Mouse (Mus musculus) stomach, embryonic 16.5 days (tissue): Measurements from ENCODE around the gene Mgll. TPM values are rescaled to one million over a fixed set of nuclear protein-coding genes. Genes with fewer than 3 reads are reported as not detected.

Experiments
- ATAC-seq: fragments of 200-750 bp; cut with Nextera tagmentation; 2 replicates; pipeline ENCODE4 v1.8.0; 2017; ENCODE audit warnings: moderate number of reproducible peaks, moderate TSS enrichment; ENCODE audit not compliant: insufficient read depth, low FRiP score
- H3K27ac ChIP-seq: fragments of 300-500 bp; sonication (generic); 2 replicates; pipeline ENCODE4 v1.5.1; 2014; ENCODE audit warnings: low read length
- H3K27me3 ChIP-seq: fragments of 300-500 bp; sonication (generic); 2 replicates; pipeline ENCODE4 v1.6.1; 2014; ENCODE audit warnings: low read length, control low read depth, mixed read lengths; ENCODE audit not compliant: control insufficient read depth, insufficient read depth
- H3K36me3 ChIP-seq: fragments of 300-500 bp; sonication (generic); 2 replicates; pipeline ENCODE4 v1.6.1; 2014; ENCODE audit warnings: low read length; ENCODE audit not compliant: control insufficient read depth, insufficient read depth
- H3K4me1 ChIP-seq: fragments of 300-500 bp; sonication (generic); 2 replicates; pipeline ENCODE4 v1.6.1; 2014; ENCODE audit warnings: low read length, control low read depth, mixed read lengths; ENCODE audit not compliant: control insufficient read depth, insufficient read depth
- H3K4me2 ChIP-seq: fragments of 300-500 bp; sonication (generic); 2 replicates; pipeline ENCODE4 v1.6.1; 2014; ENCODE audit warnings: low read depth, low read length, mixed read lengths
- H3K4me3 ChIP-seq: fragments of 300-500 bp; sonication (generic); replicated peaks from 2 replicates; pipeline ENCODE4 v1.5.1; 2014; ENCODE audit warnings: mild to moderate bottlenecking, low read length
- H3K9ac ChIP-seq: fragments of 300-500 bp; sonication (generic); 2 replicates; pipeline ENCODE4 v1.6.1; 2014; ENCODE audit warnings: low read length
- H3K9me3 ChIP-seq: fragments of 300-500 bp; sonication (generic); replicated peaks from 2 replicates; pipeline ENCODE4 v1.6.1; 2016; ENCODE audit warnings: low read length, control low read depth; ENCODE audit not compliant: control insufficient read depth
- WGBS: fragments of 180-500 bp; shearing (Covaris S2); extraction: QIAGEN DNeasy Blood & Tissue Kit; methylation state at CpG from one replicate; pipeline ENCODE4 v1.1.7; 2014; 5-methylcytosine and 5-hydroxymethylcytosine counted together
- polyA plus RNA-seq: library from polyadenylated mRNA; unstranded; fragments of >200 nt; fragmentation: Nextera tagmentation; extraction: Ambion mirVana; gene quantifications from 2 replicates; pipeline ENCODE4 v1.2.1, GENCODE M21; 2015

The Mgll gene
- polyA plus RNA-seq, 1 experiment from 2014 or later: 121 TPM

DNA sequence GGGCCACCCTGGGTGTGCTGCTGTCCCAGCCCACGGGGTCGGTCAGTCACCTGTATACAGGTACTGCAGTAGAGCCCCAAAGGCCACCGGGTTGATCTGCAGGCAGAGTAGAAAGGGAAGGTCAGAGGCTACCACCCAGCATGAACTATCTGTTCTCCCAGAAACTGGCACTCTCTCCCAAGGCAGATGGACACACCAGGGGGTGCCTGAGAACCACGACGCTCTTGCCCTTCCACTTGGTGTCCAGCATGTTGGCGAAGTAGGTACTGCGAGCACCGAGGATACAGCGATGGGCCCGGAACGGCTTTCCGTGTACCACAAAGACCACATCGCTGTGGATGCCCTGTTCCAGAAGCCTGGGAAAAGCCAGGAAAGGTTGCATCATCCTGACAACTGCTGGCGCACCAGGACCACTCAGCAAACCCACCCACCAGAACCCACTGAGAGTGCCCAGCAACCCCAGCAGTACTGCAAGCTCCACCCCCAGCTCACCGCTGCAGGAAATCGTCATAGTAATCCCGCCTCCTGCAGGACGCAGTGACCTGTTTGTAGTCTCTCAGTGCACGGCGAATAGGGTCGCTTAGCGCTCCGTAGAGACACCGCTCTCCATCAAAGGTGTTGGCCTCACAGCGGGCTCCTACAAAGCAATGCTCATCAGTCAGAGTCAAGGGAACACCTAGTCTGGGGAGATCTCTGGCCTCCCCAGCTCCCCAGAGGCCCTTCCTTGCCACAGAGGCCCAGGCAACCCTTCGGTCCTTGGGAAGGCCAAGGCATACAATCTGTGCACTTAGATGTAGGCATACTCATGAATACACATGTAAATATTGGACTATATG lies 115.1 kb downstream of the Mgll start:
- 86% methylated on average over 26 of the region's 26 CpGs for WGBS
- H3K27me3 ChIP-seq: no peaks in the 10 kb centered on the region

DNA sequence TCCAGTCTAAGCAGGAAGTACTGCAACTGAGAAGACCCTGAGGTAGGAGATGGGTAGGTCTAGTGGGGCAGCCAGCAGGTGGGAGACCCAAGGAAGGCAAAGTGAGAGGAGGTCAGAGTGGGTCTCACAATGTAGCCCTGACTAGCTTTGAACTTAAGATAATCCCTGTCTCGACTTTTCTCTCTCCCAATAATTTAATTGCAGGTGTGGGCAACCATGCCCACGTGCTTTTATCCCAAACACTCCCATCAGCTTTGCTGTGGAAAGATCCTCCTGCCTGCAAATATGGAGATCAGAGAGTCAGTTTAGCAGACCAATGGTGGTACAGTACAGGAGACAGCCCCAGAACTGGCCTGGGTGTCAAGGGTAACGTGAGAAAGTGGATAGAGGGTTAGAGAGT lies 116.0 kb downstream of the Mgll start:
- ATAC-seq: no peak
- Histone ChIP-seq H3K4me3 (no peak overlapping the region), H3K36me3 (peaks cover 12% of the 10 kb centered on the region), H3K4me1 (peaks cover 16% of the 10 kb centered on the region), H3K9ac (peak overlapping the region; percentile 78; the same call in 1 of the 2 replicates), H3K4me2 (peak overlapping the region; percentile 93; the same call in 1 of the 2 replicates), H3K9me3 (no peaks in the 10 kb centered on the region), H3K27ac (no peak overlapping the region), H3K27me3 (no peaks in the 10 kb centered on the region)
- WGBS: 74% methylated on average over 3 of the region's 3 CpGs

More for the DNA sequence above, 115.1 kb downstream of the Mgll start:
- H3K4me3 ChIP-seq: no peak overlapping the region
- H3K9me3 ChIP-seq: no peaks in the 10 kb centered on the region
- peaks cover 16% of the 10 kb centered on the region for H3K4me1 ChIP-seq
- no peak overlapping the region for H3K27ac ChIP-seq
- no peak overlapping the region for H3K9ac ChIP-seq
- peaks cover 12% of the 10 kb centered on the region for H3K36me3 ChIP-seq
- no peak overlapping the region for H3K4me2 ChIP-seq
- no peak for ATAC-seq

DNA sequence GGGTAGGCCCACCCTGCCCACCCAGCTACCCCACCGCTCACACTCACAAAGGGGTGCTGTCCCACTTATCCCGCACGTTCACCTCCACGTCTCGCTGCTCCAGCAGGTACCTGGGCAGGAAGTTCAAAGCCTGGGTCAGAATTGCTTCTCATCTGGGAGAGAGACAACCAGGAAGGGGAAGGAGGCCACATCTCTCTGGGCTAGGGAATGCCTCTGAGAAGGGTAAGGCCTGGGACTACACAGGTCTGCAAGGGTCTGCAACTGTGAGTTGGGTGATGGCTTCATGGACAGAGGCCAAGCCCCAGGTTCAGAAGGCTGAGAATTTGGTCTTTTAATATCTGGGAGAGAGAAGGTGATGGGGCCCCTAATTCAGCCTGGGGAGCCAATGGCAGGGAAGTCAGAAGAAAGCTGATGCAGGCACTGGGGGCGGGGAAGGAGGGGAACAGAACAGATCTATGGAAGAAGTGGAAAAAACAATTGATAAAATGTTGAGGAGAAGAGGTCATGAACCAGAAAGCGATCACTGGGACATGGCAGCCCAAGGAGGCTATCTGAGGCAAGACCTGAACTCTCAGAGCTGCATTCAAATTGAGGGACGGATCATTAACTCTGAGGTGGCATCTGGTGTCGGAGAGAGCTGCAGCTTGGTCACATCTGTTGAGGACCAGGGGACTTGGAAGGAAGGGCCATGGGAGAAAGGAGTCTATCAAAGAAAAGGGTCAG lies 116.7 kb downstream of the Mgll start:
- peak overlapping the region; percentile 78 for H3K9ac ChIP-seq
- peaks cover 12% of the 10 kb centered on the region for H3K36me3 ChIP-seq
- H3K4me1 ChIP-seq: peaks cover 16% of the 10 kb centered on the region
- H3K9me3 ChIP-seq: no peaks in the 10 kb centered on the region
- WGBS: 52% methylated on average over 9 of the region's 9 CpGs
- peak overlapping the region; percentile 93 for H3K4me2 ChIP-seq
- H3K27me3 ChIP-seq: no peaks in the 10 kb centered on the region
- peak overlapping the region; percentile 94 for H3K4me3 ChIP-seq
- peak overlapping the region; percentile 85 for H3K27ac ChIP-seq
- ATAC-seq: no peak

DNA sequence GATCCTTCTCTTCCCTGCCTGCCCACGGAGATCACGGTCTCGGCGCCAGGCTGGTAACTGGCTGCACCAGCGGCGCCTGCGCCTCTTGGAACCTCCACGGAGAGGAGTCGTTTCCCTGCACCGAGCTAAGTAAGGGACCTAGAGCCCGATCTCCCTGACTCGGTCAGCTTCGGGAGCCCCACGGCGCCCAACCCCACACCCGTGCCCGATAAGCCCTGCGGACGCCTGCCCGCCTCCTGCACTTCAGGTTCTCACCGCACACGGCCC lies 117.2 kb downstream of the Mgll start:
- H3K9me3 ChIP-seq: no peaks in the 10 kb centered on the region
- H3K27ac ChIP-seq: peak overlapping the region; percentile 85
- H3K36me3 ChIP-seq: peaks cover 9% of the 10 kb centered on the region; the same call in 1 of the 2 replicates
- H3K4me2 ChIP-seq: peak overlapping the region; percentile 93
- peak; percentile 0; the same call in 1 of the 2 replicates for ATAC-seq
- peak overlapping the region; percentile 78 for H3K9ac ChIP-seq
- no peaks in the 10 kb centered on the region for H3K27me3 ChIP-seq
- peak overlapping the region; percentile 94 for H3K4me3 ChIP-seq
- peaks cover 16% of the 10 kb centered on the region for H3K4me1 ChIP-seq
- 0% methylated on average over 22 of the region's 22 CpGs for WGBS

DNA sequence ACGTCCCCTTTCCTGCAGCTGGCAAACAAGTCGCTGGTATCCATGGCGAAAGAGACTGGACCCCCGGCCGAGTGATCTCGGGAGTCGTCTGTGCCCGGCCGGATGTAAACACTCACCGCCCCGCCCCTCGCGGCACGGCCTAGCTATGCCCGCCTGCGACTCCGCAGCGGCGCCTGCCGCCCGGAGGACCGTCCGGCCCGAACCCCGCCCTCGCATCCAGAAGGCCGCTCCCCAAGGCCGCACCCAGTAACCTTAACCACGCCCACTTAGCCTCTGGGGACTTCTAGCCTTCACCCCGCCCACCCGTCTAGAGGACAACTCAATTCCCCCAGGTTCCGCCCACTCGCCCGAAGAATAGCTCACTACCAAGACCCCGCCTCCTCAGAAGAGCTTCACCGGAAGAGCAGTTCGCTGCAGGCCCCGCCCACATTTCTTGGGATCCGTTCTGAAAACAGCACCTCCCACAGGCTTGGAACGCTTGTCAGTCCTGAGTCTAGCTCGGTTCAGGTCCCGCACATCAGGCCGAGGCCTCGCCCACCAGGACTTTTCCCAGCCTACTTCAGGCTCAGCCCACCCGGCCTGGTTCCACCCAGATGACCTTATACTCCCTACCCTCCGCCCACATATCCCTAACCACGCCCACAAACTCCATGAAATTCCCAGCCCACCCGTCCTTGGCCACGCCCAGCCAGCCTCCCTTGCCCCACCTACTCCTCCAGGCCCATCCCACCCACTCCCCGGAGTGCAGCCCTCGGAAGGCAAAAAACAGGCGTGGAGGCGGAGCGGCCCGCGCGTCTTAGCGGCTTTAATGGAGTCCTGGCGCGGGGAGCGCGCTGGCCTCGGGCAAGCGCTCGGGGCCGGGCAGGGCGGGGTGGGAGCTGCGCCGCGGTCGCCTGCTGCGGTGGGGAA lies 117.8 kb downstream of the Mgll start, which contains the start of gene Abtb1:
TSS of gene Abtb1 (minus strand) at position 204 of the 909 bp plus-strand sequence.
- ATAC-seq: peak; percentile 98
- Histone ChIP-seq H3K4me3 (peak within 1 kb of the TSS; percentile 94), H3K36me3 (peaks cover 9% of the 10 kb centered on the region; the same call in 1 of the 2 replicates), H3K27ac (peak within 1 kb of the TSS; percentile 85), H3K4me2 (peak within 1 kb of the TSS; percentile 93), H3K27me3 (no peaks in the 10 kb centered on the region), H3K4me1 (peaks cover 16% of the 10 kb centered on the region), H3K9me3 (no peaks in the 10 kb centered on the region), H3K9ac (peak within 1 kb of the TSS; percentile 90)
- WGBS: under 1% methylated on average over 69 of the region's 72 CpGs

DNA sequence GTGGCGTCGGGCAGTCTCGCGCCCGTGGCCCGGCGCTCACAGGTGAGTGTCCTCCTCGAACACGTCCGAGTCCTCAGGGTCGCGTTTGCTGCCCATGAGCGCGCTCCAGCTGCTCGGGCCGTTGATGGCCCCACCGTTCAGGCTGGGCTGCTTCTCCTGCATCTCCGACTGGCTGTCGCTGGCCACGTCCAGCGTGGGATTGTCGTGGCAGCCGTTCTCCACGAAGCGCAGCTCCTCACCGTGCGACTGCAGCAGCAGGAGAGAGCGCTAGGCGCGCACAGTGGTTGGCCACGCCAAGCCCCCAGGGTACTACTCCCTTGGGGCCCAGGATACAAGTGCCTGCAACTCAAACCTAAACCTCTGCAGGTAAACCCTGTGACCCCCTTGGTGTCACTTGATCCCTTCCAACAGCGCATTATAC lies 118.5 kb downstream of the Mgll start:
- WGBS: under 1% methylated on average over 32 of the region's 32 CpGs
- ATAC-seq: no peak
- peak overlapping the region; percentile 90 for H3K9ac ChIP-seq
- H3K4me3 ChIP-seq: peak overlapping the region; percentile 94
- peaks cover 16% of the 10 kb centered on the region for H3K4me1 ChIP-seq
- peak overlapping the region; percentile 92 for H3K4me2 ChIP-seq
- H3K27me3 ChIP-seq: no peaks in the 10 kb centered on the region
- H3K9me3 ChIP-seq: no peaks in the 10 kb centered on the region
- peaks cover 9% of the 10 kb centered on the region; the same call in 1 of the 2 replicates for H3K36me3 ChIP-seq
- peak overlapping the region; percentile 83 for H3K27ac ChIP-seq

DNA sequence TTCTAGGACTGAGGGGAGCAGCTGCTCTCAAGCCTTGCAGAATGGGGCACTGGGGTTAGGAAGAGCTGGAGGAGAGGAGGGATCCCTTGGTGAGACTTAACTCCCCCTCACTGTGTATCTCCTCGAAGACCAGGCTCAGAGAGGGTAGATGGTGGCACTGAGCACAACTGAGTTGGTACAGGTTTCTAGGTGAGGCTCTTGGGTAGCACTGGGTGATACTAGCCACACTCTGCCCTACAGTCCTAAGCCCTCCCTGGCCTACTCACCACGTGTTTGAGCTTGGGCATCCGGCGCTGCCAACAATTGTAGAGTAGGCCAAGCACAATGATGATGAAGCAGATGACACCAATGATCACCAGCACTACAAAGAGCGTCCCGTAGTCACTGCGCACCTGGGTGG lies 119.0 kb downstream of the Mgll start:
- ATAC-seq: no peak
- Histone ChIP-seq H3K9me3 (no peaks in the 10 kb centered on the region), H3K9ac (peak overlapping the region; percentile 90)

DNA sequence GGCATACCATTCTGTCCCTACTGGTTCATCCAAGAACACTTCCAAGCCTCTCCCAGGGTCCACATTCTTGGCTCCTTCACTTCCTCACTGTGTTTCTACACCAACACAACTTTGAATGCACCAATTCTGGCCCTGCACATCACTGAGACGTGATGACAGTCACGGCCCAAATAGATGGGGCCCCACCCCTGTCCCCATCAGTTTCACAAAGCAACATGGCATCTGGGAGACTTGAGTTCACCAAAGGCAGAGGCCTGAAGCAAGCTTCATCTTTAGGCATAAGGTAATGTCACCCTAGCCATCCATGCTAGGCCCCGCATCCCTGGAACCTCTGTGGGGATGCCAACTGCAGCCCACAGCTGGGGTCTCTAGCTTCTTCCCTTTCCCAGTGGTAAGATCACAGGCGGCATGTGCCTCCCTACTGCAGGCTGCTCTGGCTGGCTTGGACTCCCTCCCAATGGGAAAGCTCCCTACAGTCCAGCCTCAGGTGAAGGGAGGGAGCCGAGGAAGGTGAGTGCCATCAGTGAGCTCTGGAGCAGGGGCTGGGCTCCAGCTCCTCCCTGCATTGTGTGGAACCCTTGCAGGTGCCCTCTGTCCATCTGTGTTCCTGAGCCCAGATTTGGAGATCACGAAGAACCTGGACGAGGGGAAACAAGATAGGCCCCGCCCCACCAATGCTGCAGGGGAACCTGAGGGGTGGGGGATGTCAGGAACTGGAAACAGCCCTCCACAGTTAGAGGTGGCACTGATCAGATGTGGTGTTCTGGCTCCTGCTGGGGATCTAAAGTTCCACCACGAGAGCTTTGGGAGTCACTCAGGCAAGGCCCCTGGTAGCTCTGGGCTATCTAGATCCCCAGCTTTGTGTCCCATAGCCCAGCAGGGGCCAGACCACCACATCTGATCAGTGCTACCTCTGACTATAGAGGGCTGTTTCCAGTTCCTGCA lies 119.8 kb downstream of the Mgll start:
- no peak overlapping the region for H3K9ac ChIP-seq
- WGBS: 80% methylated on average over 9 of the region's 9 CpGs
- no peak overlapping the region for H3K4me2 ChIP-seq

More for the DNA sequence above, 119.0 kb downstream of the Mgll start:
- WGBS: 74% methylated on average over 7 of the region's 7 CpGs
- H3K27ac ChIP-seq: no peak overlapping the region
- peaks cover 16% of the 10 kb centered on the region for H3K4me1 ChIP-seq
- H3K27me3 ChIP-seq: no peaks in the 10 kb centered on the region
- H3K36me3 ChIP-seq: peaks cover 4% of the 10 kb centered on the region; the same call in 1 of the 2 replicates
- H3K4me2 ChIP-seq: peak overlapping the region; percentile 92
- peak overlapping the region; percentile 94 for H3K4me3 ChIP-seq

More for the DNA sequence above, 119.8 kb downstream of the Mgll start:
- peaks cover under 1% of the 10 kb centered on the region; the same call in 1 of the 2 replicates for H3K36me3 ChIP-seq
- H3K4me1 ChIP-seq: peaks cover 16% of the 10 kb centered on the region
- H3K27me3 ChIP-seq: no peaks in the 10 kb centered on the region
- no peaks in the 10 kb centered on the region for H3K9me3 ChIP-seq
- no peak overlapping the region for H3K4me3 ChIP-seq
- ATAC-seq: no peak
- no peak overlapping the region for H3K27ac ChIP-seq
